ENCODE assay signal across 29 mouse cellular contexts in genomic region chr9:75016591-75016990, GRCm38 (mm10). TPM values are rescaled to one million over a fixed set of nuclear protein-coding genes. Genes with fewer than 3 reads are reported as not detected.
DNase-seq lines count a peak whose midpoint lies in the region; ATAC-seq lines count a peak whose summit lies in the region.
"Had no signal": no experiment of that assay in that cellular context is flagged by ENCODE, and none has a peak within 500 bp of the region (broad histone marks: within the 10 kb centered on the region; RNA-seq: fewer than 3 reads in every experiment).

No protein-coding gene starts in this region.

- ATAC-seq in forebrain, embryonic 11.5 days (replicated peaks; ENCODE audit: low FRiP score), result no peak
- ATAC-seq: forebrain, embryonic 14.5 days; inflammation-experienced regulatory T-cells, adult 6 months had no signal

- DNase-seq in testis, postnatal 10 days (ENCODE audit: low spot score), result peak; percentile 12
- no peak for DNase-seq in testis, postnatal 14 days (ENCODE audit: low spot score)
- peak; percentile 45 for DNase-seq in ZHBTc4 (ENCODE audit: low read depth, low spot score)
- DNase-seq in mesoderm, embryonic 11.5 days (ENCODE audit: low read depth, low spot score), result peak; percentile 37
- DNase-seq in cerebellum, postnatal 25 days, result no peak
- no peak for DNase-seq in forebrain, embryonic 11.5 days (ENCODE audit: low spot score)
- no peak for DNase-seq in gastrocnemius, postnatal 4 days (ENCODE audit: low spot score in 2 of 2)
- DNase-seq: adrenal gland, adult 8-10 months; cerebellum, adult 11 months; cerebellum, postnatal 10 days; heart, postnatal 10 days; kidney, adult 11 months; kidney, postnatal 25 days; lung, postnatal 36 days; right cerebral cortex, postnatal 14 days; thymus, adult 18-20 months; thymus, postnatal 25 days had no signal

- 91% methylated on average over 2 of the region's 2 CpGs for WGBS in forebrain, embryonic 11.5 days

- no peaks in the 10 kb centered on the region for H3K4me1 ChIP-seq in forebrain, embryonic 11.5 days (replicated peaks; ENCODE audit: control insufficient read depth, insufficient read depth, low read length)
- H3K4me1 ChIP-seq: heart, embryonic 13.5 days; limb, embryonic 13.5 days; lung, embryonic 15.5 days; midbrain, embryonic 12.5 days; neural tube, embryonic 13.5 days; stomach, embryonic 15.5 days had no signal

- no peaks in the 10 kb centered on the region for H3K27me3 ChIP-seq in forebrain, embryonic 11.5 days (ENCODE audit: control insufficient read depth, insufficient read depth, low read length)
- H3K27me3 ChIP-seq: heart, embryonic 13.5 days; limb, embryonic 13.5 days; lung, embryonic 15.5 days; midbrain, embryonic 12.5 days; neural tube, embryonic 13.5 days; stomach, embryonic 15.5 days had no signal

- no peak overlapping the region for H3K4me2 ChIP-seq in forebrain, embryonic 11.5 days (ENCODE audit: low read depth, low read length, severe bottlenecking)
- H3K4me2 ChIP-seq: heart, embryonic 13.5 days; hindbrain, embryonic 14.5 days; limb, embryonic 13.5 days; liver, embryonic 11.5 days; lung, embryonic 15.5 days; midbrain, embryonic 12.5 days; neural tube, embryonic 13.5 days; stomach, embryonic 15.5 days had no signal

- H3K9ac ChIP-seq in forebrain, embryonic 11.5 days (ENCODE audit: low read length), result no peak overlapping the region
- H3K9ac ChIP-seq: heart, embryonic 13.5 days; hindbrain, embryonic 14.5 days; limb, embryonic 13.5 days; lung, embryonic 15.5 days; midbrain, embryonic 12.5 days; neural tube, embryonic 13.5 days; stomach, embryonic 15.5 days had no signal

- no peaks in the 10 kb centered on the region for H3K9me3 ChIP-seq in forebrain, embryonic 11.5 days (ENCODE audit: control insufficient read depth, low read length)
- H3K9me3 ChIP-seq: heart, embryonic 13.5 days; limb, embryonic 13.5 days; lung, embryonic 15.5 days; midbrain, embryonic 12.5 days; neural tube, embryonic 13.5 days; stomach, embryonic 15.5 days had no signal

- H3K4me3 ChIP-seq in forebrain, embryonic 11.5 days (ENCODE audit: low read depth, low read length), result no peak overlapping the region
- H3K4me3 ChIP-seq: heart, embryonic 13.5 days; layer of hippocampus, adult 2 months; limb, embryonic 13.5 days; lung, embryonic 15.5 days; midbrain, embryonic 12.5 days; myocyte; neural tube, embryonic 13.5 days; stomach, embryonic 15.5 days had no signal

- no peak overlapping the region for H3K27ac ChIP-seq in forebrain, embryonic 11.5 days (ENCODE audit: low read depth, low read length)
- H3K27ac ChIP-seq: heart, embryonic 13.5 days; hindbrain, embryonic 14.5 days; layer of hippocampus, adult 2 months; limb, embryonic 13.5 days; lung, embryonic 15.5 days; midbrain, embryonic 12.5 days; neural tube, embryonic 13.5 days; stomach, embryonic 15.5 days had no signal

- no peaks in the 10 kb centered on the region; the same call in 1 of the 2 replicates for H3K36me3 ChIP-seq in forebrain, embryonic 11.5 days (ENCODE audit: control insufficient read depth, insufficient read depth, low read length)

RNA-seq across cellular contexts. Expression of gene Arpp19, which starts 20.8 kb away (rescaled TPM):
- polyA plus RNA-seq in forebrain, embryonic 11.5 days (2014; fragmentation: Nextera tagmentation; extraction: Ambion mirVana), result 328 and 333 TPM in 2 replicates
- total RNA-seq in gastrocnemius, postnatal 4 days (2021), result 100 to 1,000 TPM; 147 to 167 TPM

RNA-seq across cellular contexts. Expression of gene Myo5a, which starts 54.2 kb away (rescaled TPM):
- polyA plus RNA-seq in forebrain, embryonic 11.5 days (2014; fragmentation: Nextera tagmentation; extraction: Ambion mirVana), result 38.0 and 41.5 TPM in 2 replicates
- total RNA-seq in gastrocnemius, postnatal 4 days (2021), result 10 to 100 TPM; 38.8 to 39.1 TPM

Comparison
In these comparisons a context has a peak if more than half of its experiments do, and no peak if none do; other contexts are left out.
1. DNase-seq: peak in testis, postnatal 10 days (single experiment), ZHBTc4 (single experiment) and mesoderm, embryonic 11.5 days (single experiment); none in testis, postnatal 14 days (single experiment), cerebellum, postnatal 25 days (0 of 2), forebrain, embryonic 11.5 days (single experiment) and gastrocnemius, postnatal 4 days (0 of 2).